Mouse (Mus musculus) forebrain, embryonic 16.5 days (tissue): ENCODE measurements at regions not wholly inside any gene's neighbourhood (a gene's known extent, or its start where the extent isn't known, plus 50 kb on each side); places are given as distances from the start of the nearest gene placed in this dataset.

Source experiments
- ATAC-seq: fragments of 200-750 bp; cut with Nextera tagmentation; 2 replicates; pipeline ENCODE4 v1.8.0; 2017; ENCODE audit warnings: mild to moderate bottlenecking, moderate library complexity
- H3K27ac ChIP-seq: fragments of 300-500 bp; sonication (generic); 2 replicates; pipeline ENCODE4 v1.5.1; 2014; ENCODE audit warnings: low read length, control low read depth
- H3K27me3 ChIP-seq: fragments of 300-500 bp; sonication (generic); replicated peaks from 2 replicates; pipeline ENCODE4 v1.6.1; 2014; ENCODE audit warnings: low read length; ENCODE audit not compliant: control insufficient read depth, insufficient read depth
- H3K36me3 ChIP-seq: fragments of 300-500 bp; sonication (generic); 2 replicates; pipeline ENCODE4 v1.6.1; 2014; ENCODE audit not compliant: control insufficient read depth, insufficient read depth
- H3K4me1 ChIP-seq: fragments of 300-500 bp; sonication (generic); replicated peaks from 2 replicates; pipeline ENCODE4 v1.6.1; 2014; ENCODE audit warnings: low read length; ENCODE audit not compliant: control insufficient read depth, insufficient read depth
- H3K4me2 ChIP-seq: fragments of 300-500 bp; sonication (generic); 2 replicates; pipeline ENCODE4 v1.6.1; 2014; ENCODE audit warnings: mild to moderate bottlenecking, low read length, control low read depth
- H3K4me3 ChIP-seq: fragments of 300-500 bp; sonication (generic); replicated peaks from 2 replicates; pipeline ENCODE4 v1.5.1; 2014; ENCODE audit warnings: mild to moderate bottlenecking, low read length, control low read depth
- H3K9ac ChIP-seq: fragments of 300-500 bp; sonication (generic); replicated peaks from 2 replicates; pipeline ENCODE4 v1.6.1; 2014; ENCODE audit warnings: low read depth, low read length, control low read depth
- H3K9me3 ChIP-seq: fragments of 300-500 bp; sonication (generic); 2 replicates; pipeline ENCODE4 v1.6.1; 2016; ENCODE audit warnings: low read length; ENCODE audit not compliant: control insufficient read depth
- WGBS: fragments of 180-500 bp; shearing (Covaris S2); extraction: QIAGEN DNeasy Blood & Tissue Kit; methylation state at CpG from one replicate; pipeline ENCODE4 v1.1.7; 2014; 5-methylcytosine and 5-hydroxymethylcytosine counted together

GRCm38 (mm10) chr10:21492254-21492894, 100.6 kb upstream of the 1700020N01Rik start:
- ATAC-seq, result no peak
- no peak overlapping the region for H3K4me3 ChIP-seq
- no peaks in the 10 kb centered on the region for H3K4me1 ChIP-seq
- no peaks in the 10 kb centered on the region for H3K27me3 ChIP-seq
- H3K27ac ChIP-seq, result no peak overlapping the region
- whole genome bisulfite sequencing, result 68% methylated on average over 7 of the region's 7 CpGs
- no peak overlapping the region for H3K9ac ChIP-seq
- H3K9me3 ChIP-seq, result no peaks in the 10 kb centered on the region
- no peaks in the 10 kb centered on the region for H3K36me3 ChIP-seq
- no peak overlapping the region for H3K4me2 ChIP-seq

- Histone ChIP-seq H3K36me3 (no peaks in the 10 kb centered on the region), H3K9ac (no peak overlapping the region), H3K4me3 (no peak overlapping the region), H3K4me1 (no peaks in the 10 kb centered on the region), H3K27ac (no peak overlapping the region), H3K27me3 (no peaks in the 10 kb centered on the region), H3K4me2 (no peak overlapping the region), H3K9me3 (no peaks in the 10 kb centered on the region)
- no peak for ATAC-seq
- 32% methylated on average over 1 of the region's 1 CpGs for WGBS
Observed at GRCm38 (mm10) chr10:21494536-21494935, 98.4 kb upstream of the 1700020N01Rik start.

- H3K27ac ChIP-seq, result no peak overlapping the region
- no peak overlapping the region for H3K4me3 ChIP-seq
- H3K9me3 ChIP-seq, result no peaks in the 10 kb centered on the region
- 88% methylated on average over 3 of the region's 3 CpGs for WGBS
- H3K4me2 ChIP-seq, result no peak overlapping the region
- no peak overlapping the region for H3K9ac ChIP-seq
- H3K27me3 ChIP-seq, result no peaks in the 10 kb centered on the region
- H3K4me1 ChIP-seq, result no peaks in the 10 kb centered on the region
- ATAC-seq, result no peak
- no peaks in the 10 kb centered on the region for H3K36me3 ChIP-seq
Observed at GRCm38 (mm10) chr10:21497110-21497509, 95.8 kb upstream of the 1700020N01Rik start.

GRCm38 (mm10) chr10:21498143-21498542, 94.8 kb upstream of the 1700020N01Rik start:
- H3K4me3 ChIP-seq, result no peak overlapping the region
- no peak overlapping the region for H3K9ac ChIP-seq
- no peaks in the 10 kb centered on the region for H3K4me1 ChIP-seq
- 93% methylated on average over 4 of the region's 4 CpGs for WGBS
- H3K4me2 ChIP-seq, result no peak overlapping the region
- no peaks in the 10 kb centered on the region for H3K27me3 ChIP-seq
- no peak overlapping the region for H3K27ac ChIP-seq
- ATAC-seq, result no peak
- H3K9me3 ChIP-seq, result no peaks in the 10 kb centered on the region
- no peaks in the 10 kb centered on the region for H3K36me3 ChIP-seq

GRCm38 (mm10) chr10:21501658-21502057, 91.3 kb upstream of the 1700020N01Rik start:
- Histone ChIP-seq H3K9ac (no peak overlapping the region), H3K27me3 (no peaks in the 10 kb centered on the region), H3K36me3 (no peaks in the 10 kb centered on the region), H3K9me3 (no peaks in the 10 kb centered on the region), H3K4me3 (no peak overlapping the region), H3K27ac (no peak overlapping the region), H3K4me2 (no peak overlapping the region), H3K4me1 (no peaks in the 10 kb centered on the region)
- no peak for ATAC-seq
- 95% methylated on average over 4 of the region's 4 CpGs for WGBS

GRCm38 (mm10) chr10:21504431-21504830, 88.5 kb upstream of the 1700020N01Rik start:
- WGBS, result 85% methylated on average over 3 of the region's 3 CpGs
- H3K36me3 ChIP-seq, result no peaks in the 10 kb centered on the region
- H3K27me3 ChIP-seq, result no peaks in the 10 kb centered on the region

GRCm38 (mm10) chr10:21511386-21511785, 81.6 kb upstream of the 1700020N01Rik start:
- no peak overlapping the region for H3K27ac ChIP-seq
- H3K36me3 ChIP-seq, result no peaks in the 10 kb centered on the region
- H3K4me1 ChIP-seq, result no peaks in the 10 kb centered on the region
- no peak for ATAC-seq
- 73% methylated on average over 5 of the region's 5 CpGs for WGBS
- H3K27me3 ChIP-seq, result no peaks in the 10 kb centered on the region
- no peaks in the 10 kb centered on the region for H3K9me3 ChIP-seq
- no peak overlapping the region for H3K4me2 ChIP-seq
- H3K4me3 ChIP-seq, result no peak overlapping the region
- no peak overlapping the region for H3K9ac ChIP-seq

More at GRCm38 (mm10) chr10:21504431-21504830, 88.5 kb upstream of the 1700020N01Rik start:
- H3K4me3 ChIP-seq, result no peak overlapping the region
- no peaks in the 10 kb centered on the region for H3K9me3 ChIP-seq
- H3K27ac ChIP-seq, result no peak overlapping the region
- H3K9ac ChIP-seq, result no peak overlapping the region
- no peak overlapping the region for H3K4me2 ChIP-seq
- ATAC-seq, result no peak
- H3K4me1 ChIP-seq, result no peaks in the 10 kb centered on the region

GRCm38 (mm10) chr10:21512486-21512885, 80.5 kb upstream of the 1700020N01Rik start:
- Histone ChIP-seq H3K4me2 (no peak overlapping the region), H3K9me3 (no peaks in the 10 kb centered on the region), H3K27me3 (no peaks in the 10 kb centered on the region), H3K9ac (no peak overlapping the region), H3K4me1 (no peaks in the 10 kb centered on the region), H3K4me3 (no peak overlapping the region), H3K27ac (no peak overlapping the region), H3K36me3 (no peaks in the 10 kb centered on the region)
- no peak for ATAC-seq
- WGBS, result 96% methylated on average over 13 of the region's 13 CpGs

GRCm38 (mm10) chr10:21517721-21518120, 75.2 kb upstream of the 1700020N01Rik start:
- no peaks in the 10 kb centered on the region for H3K4me1 ChIP-seq
- no peaks in the 10 kb centered on the region for H3K9me3 ChIP-seq
- H3K9ac ChIP-seq, result no peak overlapping the region
- no peaks in the 10 kb centered on the region for H3K36me3 ChIP-seq
- 83% methylated on average over 6 of the region's 6 CpGs for WGBS
- H3K27me3 ChIP-seq, result no peaks in the 10 kb centered on the region
- H3K27ac ChIP-seq, result no peak overlapping the region
- no peak for ATAC-seq
- no peak overlapping the region for H3K4me2 ChIP-seq
- H3K4me3 ChIP-seq, result no peak overlapping the region

GRCm38 (mm10) chr10:21520854-21521253, 72.1 kb upstream of the 1700020N01Rik start:
- 79% methylated on average over 9 of the region's 9 CpGs for WGBS

More at GRCm38 (mm10) chr10:21520854-21521253, 72.1 kb upstream of the 1700020N01Rik start:
- Histone ChIP-seq H3K4me2 (no peak overlapping the region), H3K27me3 (no peaks in the 10 kb centered on the region), H3K4me1 (no peaks in the 10 kb centered on the region), H3K4me3 (no peak overlapping the region), H3K9ac (no peak overlapping the region), H3K36me3 (no peaks in the 10 kb centered on the region), H3K9me3 (no peaks in the 10 kb centered on the region), H3K27ac (no peak overlapping the region)
- no peak for ATAC-seq
